Mouse (Mus musculus) forebrain, embryonic 11.5 days (tissue): ENCODE results near the gene Cdc34. TPM values are rescaled to one million over a fixed set of nuclear protein-coding genes. Genes with fewer than 3 reads are reported as not detected.

Experiments
- ATAC-seq: fragments of 200-750 bp; cut with Nextera tagmentation; replicated peaks from 2 replicates; pipeline ENCODE4 v1.8.0; 2017; ENCODE audit warnings: moderate TSS enrichment; ENCODE audit not compliant: low FRiP score
- DNase-seq: peaks from one replicate; pipeline ENCODE4 v3.0.0-alpha.2; 2017; ENCODE audit warnings: low spot score
- H3K27ac ChIP-seq: fragments of 300-500 bp; sonication (generic); 2 replicates; pipeline ENCODE4 v1.5.1; 2014; ENCODE audit warnings: low read depth, low read length
- H3K27me3 ChIP-seq: fragments of 300-500 bp; sonication (generic); 2 replicates; pipeline ENCODE4 v1.6.1; 2014; ENCODE audit warnings: mild to moderate bottlenecking, low read length, mixed read lengths; ENCODE audit not compliant: control insufficient read depth, insufficient read depth
- H3K36me3 ChIP-seq: fragments of 300-500 bp; sonication (generic); 2 replicates; pipeline ENCODE4 v1.6.1; 2014; ENCODE audit warnings: mild to moderate bottlenecking, low read length, moderate library complexity, mixed read lengths; ENCODE audit not compliant: control insufficient read depth, insufficient read depth
- H3K4me1 ChIP-seq: fragments of 300-500 bp; sonication (generic); replicated peaks from 2 replicates; pipeline ENCODE4 v1.6.1; 2014; ENCODE audit warnings: low read length, mixed read lengths; ENCODE audit not compliant: control insufficient read depth, insufficient read depth
- H3K4me2 ChIP-seq: fragments of 300-500 bp; sonication (generic); 2 replicates; pipeline ENCODE4 v1.6.1; 2014; ENCODE audit warnings: low read depth, mild to moderate bottlenecking, low read length, moderate library complexity, mixed read lengths; ENCODE audit not compliant: severe bottlenecking
- H3K4me3 ChIP-seq: fragments of 300-500 bp; sonication (generic); 2 replicates; pipeline ENCODE4 v1.5.1; 2014; ENCODE audit warnings: low read depth, low read length
- H3K9ac ChIP-seq: fragments of 300-500 bp; sonication (generic); 2 replicates; pipeline ENCODE4 v1.6.1; 2014; ENCODE audit warnings: low read length
- H3K9me3 ChIP-seq: fragments of 300-500 bp; sonication (generic); 2 replicates; pipeline ENCODE4 v1.6.1; 2016; ENCODE audit warnings: low read length, mixed read lengths; ENCODE audit not compliant: control insufficient read depth
- WGBS: fragments of 180-500 bp; shearing (Covaris S2); extraction: QIAGEN DNeasy Blood & Tissue Kit; methylation state at CpG from one replicate; pipeline ENCODE4 v1.1.7; 2014; 5-methylcytosine and 5-hydroxymethylcytosine counted together
- polyA plus RNA-seq: library from polyadenylated mRNA; unstranded; fragments of >200 nt; fragmentation: Nextera tagmentation; extraction: Ambion mirVana; gene quantifications from 2 replicates; pipeline ENCODE4 v1.2.1, GENCODE M21; 2014

Cdc34 gene
- polyA plus RNA-seq, 1 experiment from 2014 or later, result 180 TPM

DNA sequence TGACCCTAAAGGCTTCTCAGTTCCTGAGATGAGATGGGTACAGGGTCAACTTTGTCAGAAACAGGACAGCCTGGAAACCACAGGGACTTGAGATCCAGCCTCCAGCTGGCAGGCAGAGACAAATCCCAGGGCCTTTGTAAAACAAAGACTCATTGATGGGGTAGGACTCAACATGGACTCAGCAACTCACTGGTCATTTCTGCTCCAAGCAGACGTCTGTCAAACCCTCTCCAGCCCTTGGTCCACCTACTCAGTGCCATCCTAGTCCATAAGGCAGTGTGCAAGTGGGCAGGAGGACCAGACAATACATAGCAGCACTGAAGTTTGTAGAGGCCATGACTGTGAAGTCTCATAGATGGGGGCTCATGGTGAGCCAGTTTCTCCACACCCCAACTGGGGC, 31.2 kb downstream of the Cdc34 start:
- no peak for ATAC-seq
- 20% methylated on average over 1 of the region's 1 CpGs for WGBS

DNA sequence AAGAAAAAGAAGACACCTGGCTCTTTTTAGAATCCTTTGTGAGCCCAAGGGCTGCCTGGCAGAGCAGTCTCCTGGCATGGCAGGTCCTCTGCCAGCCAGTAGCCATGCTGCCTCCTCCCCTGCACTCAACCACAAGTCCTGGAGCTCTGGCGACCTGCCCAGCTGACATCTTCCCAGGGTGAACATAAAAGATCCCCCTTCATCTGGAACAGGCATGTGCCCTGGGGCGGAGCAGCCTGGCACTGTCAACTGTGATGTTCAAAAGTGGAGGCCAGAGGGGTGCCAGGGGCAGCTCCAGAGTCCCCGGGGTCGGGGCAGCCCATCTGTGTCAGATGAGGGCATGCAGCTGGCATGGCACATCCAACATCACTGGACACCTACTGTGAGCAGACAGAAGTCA, 33.0 kb downstream of the Cdc34 start:
- 70% methylated on average over 4 of the region's 4 CpGs for WGBS

More for the DNA sequence above, 31.2 kb downstream of the Cdc34 start:
- Histone ChIP-seq H3K4me3 (no peak overlapping the region), H3K36me3 (peaks cover 15% of the 10 kb centered on the region; the same call in 1 of the 2 replicates), H3K9me3 (no peaks in the 10 kb centered on the region), H3K27ac (no peak overlapping the region), H3K4me1 (peaks cover 8% of the 10 kb centered on the region; the same call in 1 of the 2 replicates), H3K9ac (no peak overlapping the region), H3K27me3 (peaks cover 33% of the 10 kb centered on the region), H3K4me2 (no peak overlapping the region)
- DNase-seq, result no peak

DNA sequence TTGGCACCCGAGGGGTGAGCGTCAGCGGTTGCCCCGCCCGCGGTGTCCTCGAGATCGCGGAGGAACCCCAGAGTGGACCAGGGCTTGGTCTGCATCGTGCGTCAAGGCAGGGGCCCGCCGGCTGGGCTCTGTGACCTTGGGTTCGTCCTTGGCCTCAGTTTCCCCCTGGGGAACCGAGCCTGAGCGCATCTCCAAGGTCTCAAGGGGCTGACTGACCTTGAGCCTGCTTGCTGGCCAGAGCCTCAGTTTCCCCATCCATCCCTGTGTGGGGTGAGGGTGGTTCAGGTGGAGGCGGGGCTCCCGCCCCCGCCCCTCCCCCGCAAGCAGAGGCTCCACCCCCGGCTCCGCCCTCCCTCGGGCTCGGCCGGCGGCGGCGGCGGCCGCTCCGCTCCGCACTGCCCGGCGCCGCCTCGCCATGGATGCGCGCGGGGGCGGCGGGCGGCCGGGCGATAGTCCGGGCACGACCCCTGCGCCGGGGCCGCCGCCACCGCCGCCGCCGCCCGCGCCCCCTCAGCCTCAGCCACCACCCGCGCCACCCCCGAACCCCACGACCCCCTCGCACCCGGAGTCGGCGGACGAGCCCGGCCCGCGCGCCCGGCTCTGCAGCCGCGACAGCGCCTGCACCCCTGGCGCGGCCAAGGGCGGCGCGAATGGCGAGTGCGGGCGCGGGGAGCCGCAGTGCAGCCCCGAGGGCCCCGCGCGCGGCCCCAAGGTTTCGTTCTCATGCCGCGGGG, 34.4 kb downstream of the Cdc34 start, which contains the start of gene Hcn2:
Gene Hcn2 (plus strand): TSS at position 381 of the 734 bp plus-strand sequence.
- H3K4me3 ChIP-seq, result peak within 1 kb of the TSS; percentile 62
- no peak within 1 kb of the TSS for H3K27ac ChIP-seq
- peak within 1 kb of the TSS; percentile 54 for H3K9ac ChIP-seq
- peak within 1 kb of the TSS; percentile 83 for H3K4me2 ChIP-seq
- H3K4me1 ChIP-seq, result peaks cover 8% of the 10 kb centered on the region; the same call in 1 of the 2 replicates
- ATAC-seq (peak; percentile 42; the same call in 1 of the 2 replicates), DNase-seq (no peak)
- H3K36me3 ChIP-seq, result no peaks in the 10 kb centered on the region
- H3K9me3 ChIP-seq, result no peaks in the 10 kb centered on the region
- 2% methylated on average over 72 of the region's 91 CpGs for WGBS
- H3K27me3 ChIP-seq, result peaks cover 41% of the 10 kb centered on the region

More for the DNA sequence above, 33.0 kb downstream of the Cdc34 start:
- DNase-seq (no peak), ATAC-seq (no peak)
- Histone ChIP-seq H3K9ac (no peak overlapping the region), H3K36me3 (peaks cover 4% of the 10 kb centered on the region; the same call in 1 of the 2 replicates), H3K4me3 (no peak overlapping the region), H3K27ac (no peak overlapping the region), H3K4me1 (peaks cover 8% of the 10 kb centered on the region; the same call in 1 of the 2 replicates), H3K4me2 (no peak overlapping the region), H3K27me3 (peaks cover 41% of the 10 kb centered on the region), H3K9me3 (no peaks in the 10 kb centered on the region)

DNA sequence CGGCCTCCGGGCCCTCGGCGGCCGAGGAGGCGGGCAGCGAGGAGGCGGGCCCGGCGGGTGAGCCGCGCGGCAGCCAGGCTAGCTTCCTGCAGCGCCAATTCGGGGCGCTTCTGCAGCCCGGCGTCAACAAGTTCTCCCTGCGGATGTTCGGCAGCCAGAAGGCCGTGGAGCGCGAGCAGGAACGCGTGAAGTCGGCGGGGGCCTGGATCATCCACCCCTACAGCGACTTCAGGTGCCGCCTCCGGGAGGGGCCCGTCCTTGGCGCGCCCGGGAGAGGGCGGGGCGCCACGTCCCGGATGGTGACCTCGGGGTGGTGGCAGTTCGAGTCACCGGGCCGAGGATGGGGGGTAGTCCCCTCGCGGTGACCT, 35.0 kb downstream of the Cdc34 start:
- WGBS, result under 1% methylated on average over 44 of the region's 44 CpGs
- H3K36me3 ChIP-seq, result no peaks in the 10 kb centered on the region
- H3K27me3 ChIP-seq, result peaks cover 41% of the 10 kb centered on the region
- DNase-seq (no peak), ATAC-seq (no peak)
- H3K4me1 ChIP-seq, result peaks cover 8% of the 10 kb centered on the region; the same call in 1 of the 2 replicates
- H3K9me3 ChIP-seq, result no peaks in the 10 kb centered on the region
- no peak overlapping the region for H3K27ac ChIP-seq
- H3K4me2 ChIP-seq, result peak overlapping the region; percentile 83
- peak overlapping the region; percentile 62 for H3K4me3 ChIP-seq
- H3K9ac ChIP-seq, result peak overlapping the region; percentile 54

DNA sequence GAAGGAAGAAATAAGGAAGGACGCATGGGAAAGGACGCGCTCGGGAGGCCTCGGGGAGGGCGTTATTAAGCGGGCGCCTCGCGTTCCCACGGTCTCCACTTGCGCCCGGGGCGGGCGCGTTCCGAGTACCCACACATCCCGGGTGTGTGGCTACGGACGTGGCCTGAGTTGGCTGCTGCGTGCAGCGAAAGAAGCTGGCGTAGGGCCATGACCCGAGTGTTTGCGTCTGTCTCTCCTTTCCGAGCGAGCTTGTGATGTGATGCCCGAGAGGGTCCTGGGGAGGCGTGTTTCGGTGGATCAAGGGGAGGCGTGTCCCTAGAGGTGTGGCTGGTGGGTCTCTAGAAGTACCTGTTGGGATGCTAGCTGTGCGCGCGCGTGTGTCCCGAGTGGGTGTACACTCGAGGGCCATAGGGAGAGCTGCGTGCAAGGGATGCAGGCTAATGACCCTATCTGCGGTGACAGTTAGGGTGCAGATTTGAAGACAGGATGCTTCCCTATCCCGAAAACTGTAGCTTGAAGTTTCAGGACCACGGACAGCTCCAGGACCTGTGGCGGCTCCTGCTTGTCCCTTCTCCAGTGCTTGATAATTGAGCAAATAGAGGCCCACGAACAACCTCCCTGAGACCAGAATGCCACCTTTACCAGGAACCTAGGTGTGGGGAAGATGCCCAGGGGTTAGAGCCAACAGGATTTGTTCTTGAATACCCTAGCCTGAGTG, 35.8 kb downstream of the Cdc34 start:
- Histone ChIP-seq H3K4me2 (peak overlapping the region; percentile 83), H3K9me3 (no peaks in the 10 kb centered on the region), H3K27ac (no peak overlapping the region), H3K4me3 (peak overlapping the region; percentile 62), H3K9ac (no peak overlapping the region), H3K36me3 (no peaks in the 10 kb centered on the region), H3K4me1 (peaks cover 8% of the 10 kb centered on the region; the same call in 1 of the 2 replicates), H3K27me3 (peaks cover 41% of the 10 kb centered on the region)
- WGBS, result 5% methylated on average over 43 of the region's 43 CpGs
- DNase-seq, result peak; percentile 88
- ATAC-seq, result no peak

DNA sequence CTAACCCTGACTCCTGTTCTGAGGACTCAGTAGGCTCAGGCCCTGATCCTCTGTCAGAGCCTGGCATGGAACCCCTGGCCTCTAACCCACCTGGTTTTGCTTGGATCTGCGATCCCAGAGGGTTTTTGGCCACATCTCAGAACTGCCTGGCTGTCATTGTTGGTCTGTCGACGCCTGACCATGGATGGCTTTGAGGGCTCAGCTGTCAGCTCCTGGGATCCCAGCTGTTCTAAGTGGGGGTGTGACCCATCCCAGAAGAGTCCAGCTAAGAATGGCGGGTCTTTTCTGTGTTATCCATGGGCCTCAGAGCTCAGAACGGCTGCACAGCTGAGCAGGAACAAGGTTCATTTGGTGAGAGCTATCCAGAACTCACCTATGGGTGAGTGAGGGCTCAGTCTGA, 39.1 kb downstream of the Cdc34 start:
- no peaks in the 10 kb centered on the region for H3K36me3 ChIP-seq
- WGBS, result 69% methylated on average over 5 of the region's 5 CpGs
- H3K4me3 ChIP-seq, result no peak overlapping the region
- peaks cover 28% of the 10 kb centered on the region for H3K27me3 ChIP-seq
- H3K4me1 ChIP-seq, result peaks cover 8% of the 10 kb centered on the region; the same call in 1 of the 2 replicates
- H3K9ac ChIP-seq, result no peak overlapping the region
- no peaks in the 10 kb centered on the region for H3K9me3 ChIP-seq
- H3K27ac ChIP-seq, result no peak overlapping the region
- no peak overlapping the region for H3K4me2 ChIP-seq
- DNase-seq (no peak), ATAC-seq (no peak)

DNA sequence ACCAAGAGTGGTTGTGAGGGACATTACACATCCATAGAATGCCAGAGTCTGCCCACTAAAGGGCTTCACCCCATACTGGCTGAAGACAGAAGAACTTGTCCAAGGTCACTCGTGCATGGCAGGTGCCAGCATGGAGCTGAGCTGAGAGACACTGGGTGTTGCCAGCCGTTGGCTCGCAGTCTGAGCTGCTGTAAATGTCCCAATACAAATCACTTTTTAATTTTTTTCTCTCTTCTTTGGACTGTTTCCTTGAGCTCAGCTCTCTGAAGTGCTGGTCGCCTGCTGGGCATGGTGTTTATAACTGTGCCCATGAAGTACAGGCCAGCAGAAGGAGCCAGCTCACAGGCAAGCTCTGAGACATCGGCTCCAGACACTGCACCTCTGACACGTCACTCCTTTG, 41.1 kb downstream of the Cdc34 start:
- Histone ChIP-seq H3K36me3 (no peaks in the 10 kb centered on the region), H3K9me3 (no peaks in the 10 kb centered on the region), H3K27ac (no peak overlapping the region), H3K4me2 (no peak overlapping the region), H3K9ac (no peak overlapping the region), H3K4me1 (no peaks in the 10 kb centered on the region), H3K4me3 (no peak overlapping the region), H3K27me3 (peaks cover 9% of the 10 kb centered on the region)
- no peak for ATAC-seq
- DNase-seq, result no peak
- 69% methylated on average over 6 of the region's 6 CpGs for WGBS

DNA sequence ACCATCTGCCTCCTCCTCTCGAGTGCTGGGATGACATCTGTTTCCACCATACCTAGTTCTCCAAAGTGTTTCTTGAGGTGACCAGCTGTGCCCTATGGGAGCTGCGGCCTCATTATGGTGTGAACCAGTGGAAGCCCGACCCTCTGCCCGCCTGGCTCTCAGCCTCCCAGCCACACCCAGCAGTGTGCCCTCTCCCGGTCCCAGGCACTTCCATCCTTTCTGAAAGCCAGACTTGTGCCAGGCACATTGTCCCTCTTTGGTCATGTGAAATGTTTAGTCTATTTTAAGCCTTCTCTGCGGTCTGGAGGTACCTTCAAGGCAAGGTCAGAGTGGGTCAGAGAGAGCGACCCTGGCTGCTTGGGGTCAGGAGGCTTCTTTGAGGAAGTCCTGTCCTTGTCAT, 41.7 kb downstream of the Cdc34 start:
- ATAC-seq, result no peak
- Histone ChIP-seq H3K36me3 (no peaks in the 10 kb centered on the region), H3K4me3 (no peak overlapping the region), H3K4me2 (no peak overlapping the region), H3K4me1 (no peaks in the 10 kb centered on the region), H3K9me3 (no peaks in the 10 kb centered on the region), H3K9ac (no peak overlapping the region), H3K27ac (no peak overlapping the region), H3K27me3 (peaks cover 2% of the 10 kb centered on the region)
- WGBS, result 87% methylated on average over 7 of the region's 7 CpGs
- no peak for DNase-seq
